Mouse (Mus musculus) forebrain, embryonic 11.5 days (tissue): ENCODE data around the gene Dusp22. TPM values are rescaled to one million over a fixed set of nuclear protein-coding genes. Genes with fewer than 3 reads are reported as not detected.

Experiments
- polyA plus RNA-seq: library from polyadenylated mRNA; unstranded; fragments of >200 nt; fragmentation: Nextera tagmentation; extraction: Ambion mirVana; gene quantifications from 2 replicates; pipeline ENCODE4 v1.2.1, GENCODE M21; 2014

Dusp22 gene
- polyA plus RNA-seq, 1 experiment from 2014 or later, result 16.5 TPM

Other genes with a start within 250 kb of the Dusp22 start
- gene Uqcrfs1, start 114.6 kb upstream of the Dusp22 start, polyA plus RNA-seq, result 234 and 249 TPM in 2 replicates
- 0.07 TPM in 1 of 2 replicates, not detected in the other for gene Irf4, start 89.2 kb downstream of the Dusp22 start, polyA plus RNA-seq